Comparison of ENCODE assay signal across 7 mouse cellular contexts in genomic region chr2:131262213-131262672, GRCm38 (mm10). TPM values are rescaled to one million over a fixed set of nuclear protein-coding genes. Genes with fewer than 3 reads are reported as not detected.
DNase-seq lines count a peak whose midpoint lies in the region; ATAC-seq lines count a peak whose summit lies in the region.

Pank2 (plus strand) TSS chr2:131262495.

- peak within 1 kb of the TSS; percentile 99 for H3K27ac ChIP-seq in intestine, embryonic 16.5 days (ENCODE audit: low read length)
- peak within 1 kb of the TSS; percentile 97 for H3K27ac ChIP-seq in midbrain, embryonic 11.5 days (ENCODE audit: low read depth, low read length)

- DNase-seq in adrenal gland, adult 8-10 months: peak; percentile 96
- DNase-seq in embryo, embryonic 9.5 days (ENCODE audit: extremely low spot score): peak; percentile 98
- peak; percentile 91 to 96 for DNase-seq in gastrocnemius, postnatal 4 days (ENCODE audit: low spot score in 2 of 2)
- DNase-seq in left cerebral cortex, postnatal 36 days (ENCODE audit: low spot score in 2 of 2): peak; percentile 98
- DNase-seq in midbrain, embryonic 11.5 days (ENCODE audit: low spot score, missing footprints): peak; percentile 99
- DNase-seq in skeletal muscle tissue, adult 2 months (ENCODE audit: low read depth, low spot score): peak; percentile 97

- peaks cover 30% of the 10 kb centered on the region for H3K4me1 ChIP-seq in intestine, embryonic 16.5 days (ENCODE audit: control insufficient read depth, insufficient read depth, low read length)
- peaks cover 16% of the 10 kb centered on the region for H3K4me1 ChIP-seq in midbrain, embryonic 11.5 days (ENCODE audit: control insufficient read depth, insufficient read depth, low read length)

- H3K9me3 ChIP-seq in intestine, embryonic 16.5 days (ENCODE audit: control insufficient read depth, low read length): no peaks in the 10 kb centered on the region
- no peaks in the 10 kb centered on the region for H3K9me3 ChIP-seq in midbrain, embryonic 11.5 days (ENCODE audit: control insufficient read depth, low read length)

- peak within 1 kb of the TSS; percentile 95 for H3K9ac ChIP-seq in intestine, embryonic 16.5 days (ENCODE audit: low read depth, low read length)
- peak within 1 kb of the TSS; percentile 98 for H3K9ac ChIP-seq in midbrain, embryonic 11.5 days (ENCODE audit: low read length)

- WGBS in intestine, embryonic 16.5 days: under 1% methylated on average over 49 of the region's 49 CpGs
- under 1% methylated on average over 46 of the region's 49 CpGs for WGBS in midbrain, embryonic 11.5 days

- H3K36me3 ChIP-seq in intestine, embryonic 16.5 days (ENCODE audit: control insufficient read depth, insufficient read depth, low read length): no peaks in the 10 kb centered on the region
- no peaks in the 10 kb centered on the region for H3K36me3 ChIP-seq in midbrain, embryonic 11.5 days (ENCODE audit: control insufficient read depth, insufficient read depth, low read length)

- ATAC-seq in intestine, embryonic 16.5 days: peak; percentile 99
- ATAC-seq in midbrain, embryonic 11.5 days (ENCODE audit: low FRiP score): peak; percentile 100

- no peaks in the 10 kb centered on the region for H3K27me3 ChIP-seq in intestine, embryonic 16.5 days (replicated peaks; ENCODE audit: control insufficient read depth, insufficient read depth, low read length)
- H3K27me3 ChIP-seq in midbrain, embryonic 11.5 days (ENCODE audit: control insufficient read depth, insufficient read depth, low read length): no peaks in the 10 kb centered on the region

- peak within 1 kb of the TSS; percentile 88 for H3K4me3 ChIP-seq in intestine, embryonic 16.5 days (ENCODE audit: low read length)
- H3K4me3 ChIP-seq in midbrain, embryonic 11.5 days (ENCODE audit: low read depth, low read length): peak within 1 kb of the TSS; percentile 91

- intact Hi-C loops in left cerebral cortex, postnatal 36 days (cut with DNase I): loop anchor here (1.0 to 10.0 kb wide), 3 partner anchors 52 to 153 kb away; no protein-coding TSS in a partner anchor

- peak within 1 kb of the TSS; percentile 67 for H3K4me2 ChIP-seq in intestine, embryonic 16.5 days (ENCODE audit: low read depth, low read length)
- H3K4me2 ChIP-seq in midbrain, embryonic 11.5 days: peak within 1 kb of the TSS; percentile 65

RNA-seq across cellular contexts. Expression of gene Pank2, which starts in this region (rescaled TPM):
- 10 to 100 TPM; 49.0 to 61.9 (median 53.7) TPM for total RNA-seq in adrenal gland, adult 8-10 months (2022)
- total RNA-seq in gastrocnemius, postnatal 4 days (2021): 10 to 100 TPM; 41.3 to 44.0 TPM
- polyA plus RNA-seq in intestine, embryonic 16.5 days (2015; fragmentation: Nextera tagmentation; extraction: Ambion mirVana): 20.4 and 25.6 TPM in 2 replicates
- 10 to 100 TPM; 67.4 to 72.0 TPM for total RNA-seq in left cerebral cortex, postnatal 36 days (2021)
- polyA plus RNA-seq in midbrain, embryonic 11.5 days (2014; fragmentation: Nextera tagmentation; extraction: Ambion mirVana): 61.1 and 70.3 TPM in 2 replicates

Comparison
In these comparisons a context has a peak if more than half of its experiments do, and no peak if none do; other contexts are left out.
1. Peak in every context shown above with its lines: DNase-seq, ATAC-seq, H3K4me3 ChIP-seq and H3K27ac ChIP-seq.